Mouse (Mus musculus): ENCODE measurements around the gene Ctc1. TPM values are rescaled to one million over a fixed set of nuclear protein-coding genes. Genes with fewer than 3 reads are reported as not detected.
A peak's percentile ranks its signal among the peaks of the same experiment; 100 is the strongest.

Gene Ctc1
- polyA plus RNA-seq, 2 experiments = 44.6 to 76.4 TPM

- WGBS = 20% methylated on average over 9 of the region's 9 CpGs
- no peak for ATAC-seq (ENCODE audit: low FRiP score, low read depth)
- H3K36me3 ChIP-seq (ENCODE audit: control insufficient read depth, insufficient read depth, low read length) = no peaks in the 10 kb centered on the region
Measured at GRCm38 (mm10) chr11:69071262-69071661, 55.6 kb downstream of the Ctc1 start.

GRCm38 (mm10) chr11:69072234-69072633 is 56.5 kb downstream of the Ctc1 start:
- H3K36me3 ChIP-seq (ENCODE audit: control insufficient read depth, insufficient read depth, low read length) = no peaks in the 10 kb centered on the region
- no peak for DNase-seq (ENCODE audit: low spot score)
- H3K4me3 ChIP-seq (replicated peaks; ENCODE audit: low read length) = peak overlapping the region; percentile 22; the same call in 1 of the 2 replicates
- H3K27ac ChIP-seq (replicated peaks; ENCODE audit: low read depth, low read length) = no peak overlapping the region
- peaks cover 22% of the 10 kb centered on the region for H3K4me1 ChIP-seq (ENCODE audit: control insufficient read depth, insufficient read depth, low read length)
- no peak for ATAC-seq (ENCODE audit: low FRiP score, low read depth)
- H3K9ac ChIP-seq (ENCODE audit: low read depth, low read length, severe bottlenecking) = no peak overlapping the region
- H3K27me3 ChIP-seq (ENCODE audit: control insufficient read depth, insufficient read depth, low read length) = no peaks in the 10 kb centered on the region
- peak overlapping the region; percentile 39 for H3K4me2 ChIP-seq (replicated peaks; ENCODE audit: low read depth, low read length, severe bottlenecking)
- 81% methylated on average over 11 of the region's 11 CpGs for WGBS
- no peak for TF ChIP-seq POLR2A (IDR thresholded peaks at IDR 0.05; ENCODE audit: borderline replicate concordance, extremely low read depth, insufficient read depth, insufficient read length)
- H3K9me3 ChIP-seq (ENCODE audit: control insufficient read depth, low read length) = no peaks in the 10 kb centered on the region

More at GRCm38 (mm10) chr11:69071262-69071661, 55.6 kb downstream of the Ctc1 start:
- peak overlapping the region; percentile 80 for H3K9ac ChIP-seq (ENCODE audit: low read depth, low read length, severe bottlenecking)
- H3K9me3 ChIP-seq (ENCODE audit: control insufficient read depth, low read length) = no peaks in the 10 kb centered on the region
- H3K27me3 ChIP-seq (ENCODE audit: control insufficient read depth, insufficient read depth, low read length) = no peaks in the 10 kb centered on the region
- peak overlapping the region; percentile 63 for H3K4me3 ChIP-seq (replicated peaks; ENCODE audit: low read length)
- no peak for DNase-seq (ENCODE audit: low spot score)
- H3K4me2 ChIP-seq (replicated peaks; ENCODE audit: low read depth, low read length, severe bottlenecking) = peak overlapping the region; percentile 86
- peaks cover 27% of the 10 kb centered on the region for H3K4me1 ChIP-seq (ENCODE audit: control insufficient read depth, insufficient read depth, low read length)
- TF ChIP-seq POLR2A (IDR thresholded peaks at IDR 0.05; ENCODE audit: borderline replicate concordance, extremely low read depth, insufficient read depth, insufficient read length) = no peak
- peak overlapping the region; percentile 94 for H3K27ac ChIP-seq (replicated peaks; ENCODE audit: low read depth, low read length)

GRCm38 (mm10) chr11:69072666-69073064 is 57.0 kb downstream of the Ctc1 start:
- 14% methylated on average over 9 of the region's 9 CpGs for WGBS
- Histone ChIP-seq H3K27ac (replicated peaks; ENCODE audit: low read depth, low read length) (peak overlapping the region; percentile 90; the same call in 1 of the 2 replicates), H3K4me2 (replicated peaks; ENCODE audit: low read depth, low read length, severe bottlenecking) (peak overlapping the region; percentile 39), H3K4me3 (replicated peaks; ENCODE audit: low read length) (peak overlapping the region; percentile 22), H3K9me3 (ENCODE audit: control insufficient read depth, low read length) (no peaks in the 10 kb centered on the region), H3K9ac (ENCODE audit: low read depth, low read length, severe bottlenecking) (no peak overlapping the region), H3K27me3 (ENCODE audit: control insufficient read depth, insufficient read depth, low read length) (no peaks in the 10 kb centered on the region), H3K4me1 (ENCODE audit: control insufficient read depth, insufficient read depth, low read length) (peaks cover 22% of the 10 kb centered on the region), H3K36me3 (ENCODE audit: control insufficient read depth, insufficient read depth, low read length) (no peaks in the 10 kb centered on the region)
- ATAC-seq (ENCODE audit: low FRiP score, low read depth) = no peak
- no peak for TF ChIP-seq POLR2A (IDR thresholded peaks at IDR 0.05; ENCODE audit: borderline replicate concordance, extremely low read depth, insufficient read depth, insufficient read length)
- no peak for DNase-seq (ENCODE audit: low spot score)

GRCm38 (mm10) chr11:69073065-69073888 is 57.6 kb downstream of the Ctc1 start:
- WGBS = under 1% methylated on average over 14 of the region's 14 CpGs
- Histone ChIP-seq H3K4me2 (replicated peaks; ENCODE audit: low read depth, low read length, severe bottlenecking) (peak overlapping the region; percentile 39), H3K4me3 (replicated peaks; ENCODE audit: low read length) (peak overlapping the region; percentile 22), H3K9me3 (ENCODE audit: control insufficient read depth, low read length) (no peaks in the 10 kb centered on the region), H3K9ac (ENCODE audit: low read depth, low read length, severe bottlenecking) (peak overlapping the region; percentile 55), H3K27me3 (ENCODE audit: control insufficient read depth, insufficient read depth, low read length) (no peaks in the 10 kb centered on the region), H3K27ac (replicated peaks; ENCODE audit: low read depth, low read length) (peak overlapping the region; percentile 90), H3K4me1 (ENCODE audit: control insufficient read depth, insufficient read depth, low read length) (peaks cover 22% of the 10 kb centered on the region), H3K36me3 (ENCODE audit: control insufficient read depth, insufficient read depth, low read length) (no peaks in the 10 kb centered on the region)
- peak; percentile 99; the same call in 1 of the 2 replicates for TF ChIP-seq POLR2A (IDR thresholded peaks at IDR 0.05; ENCODE audit: borderline replicate concordance, extremely low read depth, insufficient read depth, insufficient read length)
- ATAC-seq (ENCODE audit: low FRiP score, low read depth) (peak; percentile 77), DNase-seq (ENCODE audit: low spot score) (peak; percentile 92)

GRCm38 (mm10) chr11:69073951-69074775 is 58.5 kb downstream of the Ctc1 start:
- Histone ChIP-seq H3K4me3 (replicated peaks; ENCODE audit: low read length) (no peak overlapping the region; the same call in 1 of the 2 replicates), H3K4me1 (ENCODE audit: control insufficient read depth, insufficient read depth, low read length) (peaks cover 22% of the 10 kb centered on the region), H3K27me3 (ENCODE audit: control insufficient read depth, insufficient read depth, low read length) (no peaks in the 10 kb centered on the region), H3K9me3 (ENCODE audit: control insufficient read depth, low read length) (no peaks in the 10 kb centered on the region), H3K9ac (ENCODE audit: low read depth, low read length, severe bottlenecking) (no peak overlapping the region), H3K36me3 (ENCODE audit: control insufficient read depth, insufficient read depth, low read length) (no peaks in the 10 kb centered on the region), H3K4me2 (replicated peaks; ENCODE audit: low read depth, low read length, severe bottlenecking) (peak overlapping the region; percentile 39; the same call in 1 of the 2 replicates), H3K27ac (replicated peaks; ENCODE audit: low read depth, low read length) (peak overlapping the region; percentile 90)
- no peak for ATAC-seq (ENCODE audit: low FRiP score, low read depth)
- no peak for TF ChIP-seq POLR2A (IDR thresholded peaks at IDR 0.05; ENCODE audit: borderline replicate concordance, extremely low read depth, insufficient read depth, insufficient read length)
- 42% methylated on average over 6 of the region's 6 CpGs for WGBS
- DNase-seq (ENCODE audit: low spot score) = no peak

All from limb, embryonic 14.5 days (tissue).